Mouse (Mus musculus): ENCODE data around the gene Zwilch. TPM values are rescaled to one million over a fixed set of nuclear protein-coding genes. Genes with fewer than 3 reads are reported as not detected.

The Zwilch gene
- polyA plus RNA-seq (2015; fragmentation: Nextera tagmentation; extraction: Ambion mirVana) = 13.1 and 13.2 TPM in 2 replicates

GRCm38 (mm10) chr9:64172816-64173665 is at the start of gene Zwilch, which contains the start of gene Rpl4:
TSS of gene Zwilch (minus strand) at chr9:64173104.
TSS of gene Rpl4 (plus strand) at chr9:64173375.
- Histone ChIP-seq H3K4me2 (peak within 1 kb of the TSS; percentile 71), H3K36me3 (replicated peaks) (peaks cover 48% of the 10 kb centered on the region), H3K27ac (replicated peaks) (peak within 1 kb of the TSS; percentile 90), H3K9me3 (replicated peaks) (no peaks in the 10 kb centered on the region), H3K27me3 (no peaks in the 10 kb centered on the region), H3K9ac (peak within 1 kb of the TSS; percentile 79), H3K4me3 (replicated peaks) (peak within 1 kb of the TSS; percentile 93), H3K4me1 (replicated peaks) (peaks cover 46% of the 10 kb centered on the region)
- peak; percentile 80 for ATAC-seq (ENCODE audit: insufficient read depth)
- under 1% methylated on average over 42 of the region's 42 CpGs for WGBS (ENCODE audit: insufficient replicate concordance)

GRCm38 (mm10) chr9:64222098-64222497 is 49.2 kb upstream of the Zwilch start:
- Histone ChIP-seq H3K27me3 (no peaks in the 10 kb centered on the region), H3K9ac (no peak overlapping the region), H3K4me2 (no peak overlapping the region), H3K9me3 (replicated peaks) (no peaks in the 10 kb centered on the region), H3K36me3 (replicated peaks) (no peaks in the 10 kb centered on the region), H3K27ac (replicated peaks) (no peak overlapping the region), H3K4me1 (replicated peaks) (peaks cover 25% of the 10 kb centered on the region), H3K4me3 (replicated peaks) (no peak overlapping the region)
- WGBS (ENCODE audit: insufficient replicate concordance) = 26% methylated on average over 2 of the region's 2 CpGs
- no peak for ATAC-seq (ENCODE audit: insufficient read depth)

GRCm38 (mm10) chr9:64221480-64221879 is 48.6 kb upstream of the Zwilch start:
- Histone ChIP-seq H3K4me3 (replicated peaks) (no peak overlapping the region), H3K4me1 (replicated peaks) (peaks cover 21% of the 10 kb centered on the region), H3K27me3 (no peaks in the 10 kb centered on the region), H3K36me3 (replicated peaks) (no peaks in the 10 kb centered on the region), H3K4me2 (no peak overlapping the region), H3K27ac (replicated peaks) (no peak overlapping the region), H3K9me3 (replicated peaks) (no peaks in the 10 kb centered on the region), H3K9ac (no peak overlapping the region)
- WGBS (ENCODE audit: insufficient replicate concordance) = 70% methylated on average over 4 of the region's 4 CpGs
- ATAC-seq (ENCODE audit: insufficient read depth) = no peak

- H3K9ac ChIP-seq = no peak overlapping the region
- H3K4me2 ChIP-seq = no peak overlapping the region
- no peak for ATAC-seq (ENCODE audit: insufficient read depth)
- H3K36me3 ChIP-seq (replicated peaks) = no peaks in the 10 kb centered on the region
- H3K4me1 ChIP-seq (replicated peaks) = 0 out of 2 replicates have a peak, but pooled peaks cover 16% of the 10 kb centered on the region
- H3K27ac ChIP-seq (replicated peaks) = no peak overlapping the region
- H3K4me3 ChIP-seq (replicated peaks) = no peak overlapping the region
- H3K27me3 ChIP-seq = no peaks in the 10 kb centered on the region
- no peaks in the 10 kb centered on the region for H3K9me3 ChIP-seq (replicated peaks)
- WGBS (ENCODE audit: insufficient replicate concordance) = 51% methylated on average over 1 of the region's 1 CpGs
Measured at GRCm38 (mm10) chr9:64220603-64221002, 47.7 kb upstream of the Zwilch start.

- 73% methylated on average over 10 of the region's 10 CpGs for WGBS (ENCODE audit: insufficient replicate concordance)
Measured at GRCm38 (mm10) chr9:64219772-64220420, 47.0 kb upstream of the Zwilch start.

GRCm38 (mm10) chr9:64219305-64219704 is 46.4 kb upstream of the Zwilch start:
- Histone ChIP-seq H3K36me3 (replicated peaks) (no peaks in the 10 kb centered on the region), H3K27me3 (no peaks in the 10 kb centered on the region), H3K9ac (no peak overlapping the region), H3K4me2 (no peak overlapping the region), H3K9me3 (replicated peaks) (no peaks in the 10 kb centered on the region), H3K27ac (replicated peaks) (no peak overlapping the region), H3K4me1 (replicated peaks) (0 out of 2 replicates have a peak, but pooled peaks cover 16% of the 10 kb centered on the region), H3K4me3 (replicated peaks) (no peak overlapping the region)
- ATAC-seq (ENCODE audit: insufficient read depth) = no peak
- 75% methylated on average over 1 of the region's 1 CpGs for WGBS (ENCODE audit: insufficient replicate concordance)

More at GRCm38 (mm10) chr9:64219772-64220420, 47.0 kb upstream of the Zwilch start:
- ATAC-seq (ENCODE audit: insufficient read depth) = no peak
- H3K4me2 ChIP-seq = no peak overlapping the region
- no peaks in the 10 kb centered on the region for H3K9me3 ChIP-seq (replicated peaks)
- 0 out of 2 replicates have a peak, but pooled peaks cover 16% of the 10 kb centered on the region for H3K4me1 ChIP-seq (replicated peaks)
- H3K9ac ChIP-seq = no peak overlapping the region
- H3K27me3 ChIP-seq = no peaks in the 10 kb centered on the region
- no peak overlapping the region for H3K4me3 ChIP-seq (replicated peaks)
- H3K36me3 ChIP-seq (replicated peaks) = no peaks in the 10 kb centered on the region
- H3K27ac ChIP-seq (replicated peaks) = no peak overlapping the region

GRCm38 (mm10) chr9:64217887-64218286 is 45.0 kb upstream of the Zwilch start:
- H3K4me3 ChIP-seq (replicated peaks) = no peak overlapping the region
- no peak for ATAC-seq (ENCODE audit: insufficient read depth)
- H3K27me3 ChIP-seq = no peaks in the 10 kb centered on the region
- no peak overlapping the region for H3K4me2 ChIP-seq
- H3K4me1 ChIP-seq (replicated peaks) = 0 out of 2 replicates have a peak, but pooled peaks cover 16% of the 10 kb centered on the region
- no peak overlapping the region for H3K9ac ChIP-seq
- H3K36me3 ChIP-seq (replicated peaks) = no peaks in the 10 kb centered on the region
- H3K9me3 ChIP-seq (replicated peaks) = no peaks in the 10 kb centered on the region
- no peak overlapping the region for H3K27ac ChIP-seq (replicated peaks)

GRCm38 (mm10) chr9:64216641-64217040 is 43.7 kb upstream of the Zwilch start:
- ATAC-seq (ENCODE audit: insufficient read depth) = no peak
- no peaks in the 10 kb centered on the region for H3K27me3 ChIP-seq
- H3K9ac ChIP-seq = no peak overlapping the region
- no peak overlapping the region for H3K4me2 ChIP-seq
- whole genome bisulfite sequencing (ENCODE audit: insufficient replicate concordance) = 83% methylated on average over 2 of the region's 2 CpGs
- 0 out of 2 replicates have a peak, but pooled peaks cover 9% of the 10 kb centered on the region for H3K36me3 ChIP-seq (replicated peaks)
- H3K27ac ChIP-seq (replicated peaks) = no peak overlapping the region
- H3K9me3 ChIP-seq (replicated peaks) = no peaks in the 10 kb centered on the region
- 0 out of 2 replicates have a peak, but pooled peaks cover 8% of the 10 kb centered on the region for H3K4me1 ChIP-seq (replicated peaks)
- H3K4me3 ChIP-seq (replicated peaks) = no peak overlapping the region

GRCm38 (mm10) chr9:64216090-64216489 is 43.2 kb upstream of the Zwilch start:
- no peaks in the 10 kb centered on the region for H3K27me3 ChIP-seq
- no peak overlapping the region for H3K9ac ChIP-seq
- no peaks in the 10 kb centered on the region for H3K9me3 ChIP-seq (replicated peaks)
- H3K27ac ChIP-seq (replicated peaks) = no peak overlapping the region
- H3K36me3 ChIP-seq (replicated peaks) = 0 out of 2 replicates have a peak, but pooled peaks cover 14% of the 10 kb centered on the region
- 19% methylated on average over 4 of the region's 4 CpGs for WGBS (ENCODE audit: insufficient replicate concordance)
- H3K4me1 ChIP-seq (replicated peaks) = 0 out of 2 replicates have a peak, but pooled peaks cover 7% of the 10 kb centered on the region
- no peak overlapping the region for H3K4me2 ChIP-seq
- ATAC-seq (ENCODE audit: insufficient read depth) = no peak
- H3K4me3 ChIP-seq (replicated peaks) = no peak overlapping the region

GRCm38 (mm10) chr9:64214452-64214851 is 41.5 kb upstream of the Zwilch start:
- ATAC-seq (ENCODE audit: insufficient read depth) = no peak

GRCm38 (mm10) chr9:64207509-64208084 is 34.7 kb upstream of the Zwilch start:
- H3K36me3 ChIP-seq (replicated peaks) = peaks cover 29% of the 10 kb centered on the region
- ATAC-seq (ENCODE audit: insufficient read depth) = no peak
- WGBS (ENCODE audit: insufficient replicate concordance) = 80% methylated on average over 3 of the region's 3 CpGs

More at GRCm38 (mm10) chr9:64214452-64214851, 41.5 kb upstream of the Zwilch start:
- 0 out of 2 replicates have a peak, but pooled peaks cover 3% of the 10 kb centered on the region for H3K4me1 ChIP-seq (replicated peaks)
- H3K27ac ChIP-seq (replicated peaks) = no peak overlapping the region
- no peak overlapping the region for H3K9ac ChIP-seq
- H3K9me3 ChIP-seq (replicated peaks) = no peaks in the 10 kb centered on the region
- H3K4me3 ChIP-seq (replicated peaks) = no peak overlapping the region
- H3K4me2 ChIP-seq = no peak overlapping the region
- H3K27me3 ChIP-seq = no peaks in the 10 kb centered on the region
- 0 out of 2 replicates have a peak, but pooled peaks cover 17% of the 10 kb centered on the region for H3K36me3 ChIP-seq (replicated peaks)
- WGBS (ENCODE audit: insufficient replicate concordance) = 78% methylated on average over 17 of the region's 17 CpGs

More at GRCm38 (mm10) chr9:64207509-64208084, 34.7 kb upstream of the Zwilch start:
- no peak overlapping the region for H3K9ac ChIP-seq
- H3K4me1 ChIP-seq (replicated peaks) = 0 out of 2 replicates have a peak, but pooled peaks cover 3% of the 10 kb centered on the region
- H3K4me2 ChIP-seq = no peak overlapping the region
- no peak overlapping the region for H3K27ac ChIP-seq (replicated peaks)
- H3K9me3 ChIP-seq (replicated peaks) = no peaks in the 10 kb centered on the region
- H3K27me3 ChIP-seq = no peaks in the 10 kb centered on the region
- no peak overlapping the region for H3K4me3 ChIP-seq (replicated peaks)
